In genomic region chr13:13415120-13416006, GRCm38 (mm10) we compare ENCODE assay signal across 8 mouse cellular contexts. TPM values are rescaled to one million over a fixed set of nuclear protein-coding genes. Genes with fewer than 3 reads are reported as not detected.
A peak's percentile ranks its signal among the peaks of the same experiment; 100 is the strongest.
DNase-seq lines count a peak whose midpoint lies in the region; ATAC-seq and TF ChIP-seq lines count a peak whose summit lies in the region.
"Not testable (repeated sequence)": the region's sequence is repeated elsewhere in the genome, so short reads cannot be mapped to it uniquely, and the experiment has no call there.

No protein-coding gene starts in this region.

- H3K4me1 ChIP-seq in intestine, embryonic 15.5 days (replicated peaks); lung, postnatal 0 days (ENCODE audit: insufficient read depth, low read depth, low read length): not testable (repeated sequence)

- TF ChIP-seq CTCF in lung, postnatal 0 days (IDR thresholded peaks at IDR 0.05): peak; percentile 63

- peak overlapping the region; percentile 37 for H3K4me2 ChIP-seq in intestine, embryonic 15.5 days (replicated peaks)
- H3K4me2 ChIP-seq in lung, postnatal 0 days (replicated peaks; ENCODE audit: low read depth, low read length): not testable (repeated sequence)

- not testable (repeated sequence) for TF ChIP-seq EP300 in lung, postnatal 0 days (IDR thresholded peaks at IDR 0.05)

- ATAC-seq in intestine, embryonic 15.5 days: peak; percentile 72
- ATAC-seq in lung, postnatal 0 days: peak; percentile 61

- H3K9me3 ChIP-seq in intestine, embryonic 15.5 days; lung, postnatal 0 days (ENCODE audit: low read length): not testable (repeated sequence)

- 33% methylated on average over 23 of the region's 23 CpGs for WGBS in intestine, embryonic 15.5 days
- WGBS in lung, postnatal 0 days: 32% methylated on average over 22 of the region's 23 CpGs

- not testable (repeated sequence) for H3K4me3 ChIP-seq in intestine, embryonic 15.5 days (replicated peaks); lung, postnatal 0 days (ENCODE audit: low read depth, low read length)

- H3K36me3 ChIP-seq in intestine, embryonic 15.5 days; lung, postnatal 0 days (ENCODE audit: insufficient read depth, low read length): not testable (repeated sequence)

- H3K27ac ChIP-seq in intestine, embryonic 15.5 days; lung, postnatal 0 days (ENCODE audit: low read length): not testable (repeated sequence)

- DNase-seq in adrenal gland, adult 18-20 months (ENCODE audit: low spot score in 2 of 2): peak; percentile 56 to 57
- peak; percentile 69 for DNase-seq in embryo, embryonic 10.5 days (ENCODE audit: low spot score)
- peak; percentile 40 to 79 for DNase-seq in heart, adult 18-20 months
- peak; percentile 26 for DNase-seq in left cerebral cortex, adult 11 months (ENCODE audit: low spot score)
- peak; percentile 45 for DNase-seq in lung, postnatal 0 days (ENCODE audit: low spot score)
- peak; percentile 49 for DNase-seq in ovary, postnatal 14 days (ENCODE audit: low spot score)
- DNase-seq in urinary bladder, postnatal 25 days (ENCODE audit: low spot score): peak; percentile 41

- H3K9ac ChIP-seq in intestine, embryonic 15.5 days; lung, postnatal 0 days (replicated peaks; ENCODE audit: low read depth): not testable (repeated sequence)

- H3K27me3 ChIP-seq in intestine, embryonic 15.5 days (replicated peaks); lung, postnatal 0 days (replicated peaks; ENCODE audit: insufficient read depth, low read length): not testable (repeated sequence)

RNA-seq across cellular contexts. Expression of gene Gpr137b, which starts 21.5 kb away (rescaled TPM):
- 10 to 100 TPM; 32.1 to 40.1 TPM for total RNA-seq in adrenal gland, adult 18-20 months (2021)
- total RNA-seq in heart, adult 18-20 months (2021): 1 to 10 TPM; 5.1 to 6.7 TPM
- polyA plus RNA-seq in intestine, embryonic 15.5 days (2015; fragmentation: Nextera tagmentation; extraction: Ambion mirVana): 5.9 and 6.0 TPM in 2 replicates
- polyA plus RNA-seq in lung, postnatal 0 days (2015; fragmentation: Nextera tagmentation; extraction: Ambion mirVana): 19.3 and 22.4 TPM in 2 replicates

RNA-seq across cellular contexts. Expression of gene Nid1, which starts 22.0 kb away (rescaled TPM):
- total RNA-seq in adrenal gland, adult 18-20 months (2021): 10 to 100 TPM; 39.1 to 60.2 TPM
- 10 to 100 TPM; 44.3 to 51.5 TPM for total RNA-seq in heart, adult 18-20 months (2021)
- 66.5 and 69.6 TPM in 2 replicates for polyA plus RNA-seq in intestine, embryonic 15.5 days (2015; fragmentation: Nextera tagmentation; extraction: Ambion mirVana)
- polyA plus RNA-seq in lung, postnatal 0 days (2015; fragmentation: Nextera tagmentation; extraction: Ambion mirVana): 87.5 and 92.1 TPM in 2 replicates

Comparison
In these comparisons a context has a peak if more than half of its experiments do, and no peak if none do; other contexts are left out.
1. RNA of gene Gpr137b, which starts 21.5 kb away (total RNA-seq): 32.1 to 40.1 TPM in adrenal gland, adult 18-20 months; 5.1 to 6.7 TPM in heart, adult 18-20 months; every median in the first group is over 4 times any median in the second.
2. Peak in every context shown above with its lines, with median percentiles within 50 percentile points of each other: DNase-seq.